Mouse (Mus musculus): ENCODE measurements around the gene Serpine3. TPM values are rescaled to one million over a fixed set of nuclear protein-coding genes. Genes with fewer than 3 reads are reported as not detected.
"Not testable (repeated sequence)": the region's sequence is repeated elsewhere in the genome, so short reads cannot be mapped to it uniquely, and the experiment has no call there.

Gene Serpine3
- polyA plus RNA-seq (2016; fragmentation: Nextera tagmentation; extraction: Ambion mirVana) = not detected in 2 replicates

GRCm38 (mm10) chr14:62663367-62663766 is at the start of gene Serpine3:
Gene Serpine3 (plus strand): TSS chr14:62663667.
- ATAC-seq = no peak
- WGBS (ENCODE audit: insufficient replicate concordance) = 75% methylated on average over 8 of the region's 8 CpGs

DNA sequence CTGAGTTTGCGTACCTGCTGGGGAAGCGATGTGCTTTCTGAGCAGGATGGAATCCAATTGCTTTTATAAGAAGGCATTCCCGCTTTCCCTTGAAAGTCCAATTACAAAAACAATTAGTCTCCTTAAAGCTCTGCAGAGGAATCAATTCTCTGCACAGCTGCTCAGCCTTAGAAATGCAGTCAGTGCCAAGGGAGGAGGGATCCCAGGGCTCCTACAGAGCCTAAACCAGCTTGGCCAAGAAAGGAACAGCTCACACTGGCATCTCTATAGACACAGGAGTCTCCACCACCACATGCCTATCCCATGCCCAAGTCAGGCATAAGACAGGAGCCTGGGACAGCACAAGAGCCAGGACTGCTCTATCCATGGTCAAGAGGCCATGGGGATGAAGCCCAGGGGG is 41.1 kb upstream of the Serpine3 start:
- no peak overlapping the region for H3K4me3 ChIP-seq
- no peaks in the 10 kb centered on the region for H3K27me3 ChIP-seq (replicated peaks)
- no peak overlapping the region for H3K27ac ChIP-seq
- H3K9ac ChIP-seq = no peak overlapping the region
- no peak for ATAC-seq
- no peaks in the 10 kb centered on the region for H3K4me1 ChIP-seq
- no peak overlapping the region for H3K4me2 ChIP-seq
- H3K9me3 ChIP-seq (replicated peaks) = no peaks in the 10 kb centered on the region
- no peaks in the 10 kb centered on the region for H3K36me3 ChIP-seq
- WGBS (ENCODE audit: insufficient replicate concordance) = 79% methylated on average over 3 of the region's 3 CpGs

More at GRCm38 (mm10) chr14:62663367-62663766, at the start of gene Serpine3:
- H3K9ac ChIP-seq = no peak within 1 kb of the TSS
- H3K4me2 ChIP-seq = no peak within 1 kb of the TSS
- H3K27me3 ChIP-seq (replicated peaks) = no peaks in the 10 kb centered on the region
- no peaks in the 10 kb centered on the region for H3K36me3 ChIP-seq
- H3K4me1 ChIP-seq = no peaks in the 10 kb centered on the region
- no peak within 1 kb of the TSS for H3K4me3 ChIP-seq
- no peak within 1 kb of the TSS for H3K27ac ChIP-seq
- no peaks in the 10 kb centered on the region for H3K9me3 ChIP-seq (replicated peaks)

GRCm38 (mm10) chr14:62627951-62628350 is 35.5 kb upstream of the Serpine3 start:
- no peaks in the 10 kb centered on the region for H3K9me3 ChIP-seq (replicated peaks)
- no peak overlapping the region for H3K4me3 ChIP-seq
- no peak overlapping the region for H3K27ac ChIP-seq
- no peaks in the 10 kb centered on the region for H3K36me3 ChIP-seq
- no peaks in the 10 kb centered on the region for H3K4me1 ChIP-seq
- ATAC-seq = no peak
- no peaks in the 10 kb centered on the region for H3K27me3 ChIP-seq (replicated peaks)
- H3K9ac ChIP-seq = no peak overlapping the region
- 63% methylated on average over 5 of the region's 5 CpGs for WGBS (ENCODE audit: insufficient replicate concordance)
- no peak overlapping the region for H3K4me2 ChIP-seq

DNA sequence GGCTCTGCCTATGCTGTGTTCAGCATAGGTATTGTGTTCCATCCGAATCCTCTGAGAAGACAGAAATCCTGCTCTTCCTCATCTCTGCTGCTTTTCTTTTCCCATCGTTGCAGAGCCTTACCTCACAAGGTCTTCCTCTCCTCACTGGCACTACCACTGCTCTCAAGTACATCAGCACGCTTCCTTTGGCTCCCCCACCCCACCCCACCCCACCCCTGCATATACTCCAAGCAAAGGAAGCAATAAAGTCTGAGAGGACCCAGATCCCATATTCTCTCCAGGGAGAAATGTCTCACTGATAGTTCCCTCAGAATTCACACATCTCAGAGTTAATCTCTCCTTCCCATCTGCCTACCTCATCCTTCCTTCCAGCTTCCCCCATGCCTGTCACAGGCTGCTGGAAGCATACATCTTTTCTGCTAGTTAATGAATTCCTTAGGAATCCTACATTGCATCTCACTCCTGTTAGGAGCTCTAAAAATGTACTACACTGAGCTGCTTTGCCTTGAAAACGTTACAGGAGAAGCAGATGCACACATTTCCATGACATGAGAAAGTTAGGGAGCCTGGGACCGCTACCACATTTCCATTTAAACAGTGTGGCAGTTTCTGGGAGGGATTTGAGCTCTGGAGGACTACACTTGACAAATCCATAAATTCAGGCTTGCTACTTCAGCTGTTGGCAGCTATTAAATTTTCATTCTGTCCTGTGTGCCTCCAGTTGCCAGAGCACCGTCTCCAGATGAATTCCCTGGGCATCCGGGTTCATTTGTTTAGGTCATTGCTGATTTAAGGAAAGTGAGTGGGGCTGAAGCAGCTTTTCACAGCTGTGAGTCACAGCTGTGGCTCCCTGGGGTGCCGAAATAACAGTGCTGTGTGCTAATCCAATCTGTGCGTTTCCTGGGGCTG is 25.8 kb upstream of the Serpine3 start:
- H3K27ac ChIP-seq = no peak overlapping the region
- no peak overlapping the region for H3K4me3 ChIP-seq
- H3K4me1 ChIP-seq = no peaks in the 10 kb centered on the region
- H3K4me2 ChIP-seq = no peak overlapping the region
- no peaks in the 10 kb centered on the region for H3K9me3 ChIP-seq (replicated peaks)
- no peak for ATAC-seq
- no peak overlapping the region for H3K9ac ChIP-seq
- WGBS (ENCODE audit: insufficient replicate concordance) = 23% methylated on average over 9 of the region's 9 CpGs
- no peaks in the 10 kb centered on the region for H3K36me3 ChIP-seq
- no peaks in the 10 kb centered on the region for H3K27me3 ChIP-seq (replicated peaks)

GRCm38 (mm10) chr14:62638345-62638702 is 25.1 kb upstream of the Serpine3 start:
- Histone ChIP-seq H3K4me3 (no peak overlapping the region), H3K27ac (no peak overlapping the region), H3K9ac (no peak overlapping the region), H3K27me3 (replicated peaks) (no peaks in the 10 kb centered on the region), H3K9me3 (replicated peaks) (no peaks in the 10 kb centered on the region), H3K36me3 (no peaks in the 10 kb centered on the region), H3K4me1 (no peaks in the 10 kb centered on the region), H3K4me2 (no peak overlapping the region)
- 48% methylated on average over 6 of the region's 6 CpGs for WGBS (ENCODE audit: insufficient replicate concordance)
- no peak for ATAC-seq

- no peaks in the 10 kb centered on the region for H3K36me3 ChIP-seq
- H3K27me3 ChIP-seq (replicated peaks) = no peaks in the 10 kb centered on the region
- no peak overlapping the region for H3K9ac ChIP-seq
- 46% methylated on average over 6 of the region's 6 CpGs for WGBS (ENCODE audit: insufficient replicate concordance)
- H3K4me2 ChIP-seq = no peak overlapping the region
- no peak overlapping the region for H3K4me3 ChIP-seq
- no peak overlapping the region for H3K27ac ChIP-seq
- H3K4me1 ChIP-seq = no peaks in the 10 kb centered on the region
- H3K9me3 ChIP-seq (replicated peaks) = no peaks in the 10 kb centered on the region
- ATAC-seq = no peak
Observed at GRCm38 (mm10) chr14:62639111-62639510, 24.4 kb upstream of the Serpine3 start.

DNA sequence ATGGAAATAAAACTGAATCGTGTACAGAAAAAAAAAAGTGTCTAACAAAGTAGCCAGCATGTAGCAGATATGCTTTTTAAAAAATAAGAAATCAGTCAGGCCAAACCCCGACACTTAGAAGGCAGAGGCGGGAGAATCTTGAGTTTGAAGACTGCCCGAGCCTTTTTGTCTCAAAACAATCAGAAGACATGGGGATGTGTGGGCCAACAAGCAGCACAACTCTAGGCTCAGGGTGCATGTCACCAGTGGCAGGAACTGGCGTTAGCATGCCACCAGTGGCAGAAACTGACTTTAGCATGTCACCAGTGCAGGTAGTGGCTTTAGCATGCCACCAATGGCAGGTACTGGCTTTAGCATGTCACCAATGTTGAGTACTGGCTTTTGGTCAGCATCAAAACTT is 23.9 kb upstream of the Serpine3 start:
- no peak for ATAC-seq
- no peak overlapping the region for H3K4me2 ChIP-seq
- no peaks in the 10 kb centered on the region for H3K9me3 ChIP-seq (replicated peaks)
- 67% methylated on average over 5 of the region's 5 CpGs for WGBS (ENCODE audit: insufficient replicate concordance)
- no peak overlapping the region for H3K27ac ChIP-seq
- H3K27me3 ChIP-seq (replicated peaks) = no peaks in the 10 kb centered on the region
- H3K4me1 ChIP-seq = no peaks in the 10 kb centered on the region
- no peaks in the 10 kb centered on the region for H3K36me3 ChIP-seq
- H3K9ac ChIP-seq = no peak overlapping the region
- H3K4me3 ChIP-seq = no peak overlapping the region

DNA sequence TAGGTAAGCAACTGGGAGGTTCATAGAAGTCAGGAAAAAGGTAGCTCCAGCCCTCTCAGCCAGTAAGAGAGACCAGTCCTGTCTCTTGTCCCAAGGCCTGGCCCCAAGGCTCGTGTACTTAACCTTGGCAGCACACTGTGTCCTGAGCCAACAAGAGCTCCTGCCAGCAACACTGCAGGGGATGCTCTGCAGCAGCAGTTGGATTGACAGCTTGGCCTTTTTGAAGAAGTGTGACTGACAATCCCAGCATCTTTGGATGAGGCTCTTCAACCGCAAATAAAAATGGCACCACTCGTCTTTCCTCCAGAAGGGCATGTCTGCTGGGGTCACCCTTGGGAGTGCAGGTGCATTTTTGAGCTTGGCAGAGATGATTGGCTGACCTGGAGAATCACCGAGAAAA is 23.1 kb upstream of the Serpine3 start:
- Histone ChIP-seq H3K27ac (no peak overlapping the region), H3K4me1 (no peaks in the 10 kb centered on the region), H3K27me3 (replicated peaks) (no peaks in the 10 kb centered on the region), H3K4me2 (no peak overlapping the region), H3K4me3 (no peak overlapping the region), H3K9me3 (replicated peaks) (no peaks in the 10 kb centered on the region), H3K36me3 (no peaks in the 10 kb centered on the region), H3K9ac (no peak overlapping the region)
- WGBS (ENCODE audit: insufficient replicate concordance) = 56% methylated on average over 4 of the region's 4 CpGs
- no peak for ATAC-seq

GRCm38 (mm10) chr14:62642368-62642767 is 21.1 kb upstream of the Serpine3 start:
- not testable (repeated sequence) for H3K9ac ChIP-seq; ATAC-seq; H3K27ac ChIP-seq; H3K4me1 ChIP-seq; H3K4me2 ChIP-seq; H3K9me3 ChIP-seq (replicated peaks); H3K36me3 ChIP-seq; H3K27me3 ChIP-seq (replicated peaks); H3K4me3 ChIP-seq
- 82% methylated on average over 6 of the region's 7 CpGs for WGBS (ENCODE audit: insufficient replicate concordance)

DNA sequence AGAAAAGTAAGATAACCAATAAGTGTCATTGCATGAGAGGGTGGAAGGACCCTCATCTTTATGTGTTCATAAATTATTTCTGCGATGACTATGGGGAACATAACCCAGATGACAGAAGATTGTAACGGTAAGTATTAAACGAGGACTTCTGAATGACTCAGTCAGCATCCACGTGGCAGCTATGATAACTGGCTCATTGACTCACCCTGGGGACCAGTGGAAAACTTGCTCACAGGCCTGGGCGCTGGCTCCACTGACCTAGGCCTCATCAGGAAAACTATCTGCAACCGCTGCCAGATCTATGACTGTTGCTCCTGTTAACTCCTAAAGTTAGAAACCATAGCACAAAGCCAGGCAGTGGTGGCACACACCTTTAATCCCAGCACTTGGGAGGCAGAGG is 15.1 kb upstream of the Serpine3 start:
- H3K27ac ChIP-seq = no peak overlapping the region
- H3K9ac ChIP-seq = no peak overlapping the region
- no peaks in the 10 kb centered on the region for H3K36me3 ChIP-seq
- H3K9me3 ChIP-seq (replicated peaks) = no peaks in the 10 kb centered on the region
- H3K27me3 ChIP-seq (replicated peaks) = no peaks in the 10 kb centered on the region
- no peak overlapping the region for H3K4me2 ChIP-seq
- H3K4me3 ChIP-seq = no peak overlapping the region
- H3K4me1 ChIP-seq = no peaks in the 10 kb centered on the region
- WGBS (ENCODE audit: insufficient replicate concordance) = 76% methylated on average over 6 of the region's 6 CpGs
- ATAC-seq = no peak

- Histone ChIP-seq H3K4me3 (no peak overlapping the region), H3K36me3 (no peaks in the 10 kb centered on the region), H3K27me3 (replicated peaks) (no peaks in the 10 kb centered on the region), H3K4me2 (no peak overlapping the region), H3K4me1 (no peaks in the 10 kb centered on the region), H3K27ac (no peak overlapping the region), H3K9ac (no peak overlapping the region), H3K9me3 (replicated peaks) (no peaks in the 10 kb centered on the region)
- WGBS (ENCODE audit: insufficient replicate concordance) = 49% methylated on average over 3 of the region's 3 CpGs
- no peak for ATAC-seq
Observed at GRCm38 (mm10) chr14:62650376-62650775, 13.1 kb upstream of the Serpine3 start.

- Histone ChIP-seq H3K9me3 (replicated peaks) (no peaks in the 10 kb centered on the region), H3K4me1 (no peaks in the 10 kb centered on the region), H3K4me2 (no peak overlapping the region), H3K36me3 (no peaks in the 10 kb centered on the region), H3K9ac (no peak overlapping the region), H3K27me3 (replicated peaks) (no peaks in the 10 kb centered on the region), H3K27ac (no peak overlapping the region), H3K4me3 (no peak overlapping the region)
- 61% methylated on average over 3 of the region's 3 CpGs for WGBS (ENCODE audit: insufficient replicate concordance)
- no peak for ATAC-seq
Observed at GRCm38 (mm10) chr14:62651771-62652170, 11.7 kb upstream of the Serpine3 start.

DNA sequence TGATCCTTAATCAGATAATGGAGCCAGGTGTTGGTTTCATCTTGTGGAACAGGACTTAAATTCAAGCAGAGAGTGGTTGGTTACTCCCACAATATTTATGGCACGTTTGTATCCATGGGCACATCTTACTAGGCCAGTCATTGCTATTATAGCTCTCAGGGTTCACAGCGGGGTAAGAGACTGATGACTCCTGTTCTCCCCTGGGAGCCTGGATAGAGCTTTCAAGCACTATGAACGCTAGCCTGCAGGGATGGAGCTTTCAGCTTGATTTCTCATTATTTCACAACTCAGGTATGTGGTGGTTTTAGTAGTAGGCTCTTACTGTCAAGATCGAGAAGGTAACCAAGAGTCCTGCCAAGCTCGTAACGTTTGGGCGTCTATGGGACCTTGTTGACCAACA is 7.5 kb upstream of the Serpine3 start:
- Histone ChIP-seq H3K27ac (no peak overlapping the region), H3K4me3 (no peak overlapping the region), H3K4me1 (no peaks in the 10 kb centered on the region), H3K27me3 (replicated peaks) (no peaks in the 10 kb centered on the region), H3K4me2 (no peak overlapping the region), H3K9me3 (replicated peaks) (no peaks in the 10 kb centered on the region), H3K36me3 (no peaks in the 10 kb centered on the region), H3K9ac (no peak overlapping the region)
- WGBS (ENCODE audit: insufficient replicate concordance) = 68% methylated on average over 7 of the region's 7 CpGs
- ATAC-seq = no peak
